Mouse (Mus musculus) frontal cortex, postnatal 25 days (tissue): ENCODE measurements around the gene Tenm2.

Source experiments
- DNase-seq, 2 experiments: peaks; one replicate each; pipeline ENCODE4 v3.0.0; 2022; ENCODE audit warnings: low spot score in 2 of 2

Gene Tenm2

DNA sequence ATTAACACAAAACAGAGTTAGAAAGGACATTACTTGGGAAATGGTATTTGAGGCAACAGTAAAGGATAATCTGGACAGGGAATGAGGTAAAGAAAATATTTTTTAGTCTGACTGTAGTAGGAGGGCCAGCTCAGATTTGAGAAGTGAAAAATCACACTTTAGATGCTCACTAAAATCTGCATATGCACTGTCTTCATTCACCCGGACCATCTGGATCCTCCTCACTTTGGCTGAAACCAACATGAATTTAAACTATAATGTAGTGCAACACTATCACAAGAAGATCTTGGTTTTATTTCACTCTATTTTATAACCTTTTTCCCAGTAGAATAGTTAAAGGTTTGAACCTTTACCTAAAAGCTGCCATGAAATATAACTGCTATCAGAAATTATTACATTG lies 326.7 kb downstream of the Tenm2 start:
- no peak for DNase-seq

DNA sequence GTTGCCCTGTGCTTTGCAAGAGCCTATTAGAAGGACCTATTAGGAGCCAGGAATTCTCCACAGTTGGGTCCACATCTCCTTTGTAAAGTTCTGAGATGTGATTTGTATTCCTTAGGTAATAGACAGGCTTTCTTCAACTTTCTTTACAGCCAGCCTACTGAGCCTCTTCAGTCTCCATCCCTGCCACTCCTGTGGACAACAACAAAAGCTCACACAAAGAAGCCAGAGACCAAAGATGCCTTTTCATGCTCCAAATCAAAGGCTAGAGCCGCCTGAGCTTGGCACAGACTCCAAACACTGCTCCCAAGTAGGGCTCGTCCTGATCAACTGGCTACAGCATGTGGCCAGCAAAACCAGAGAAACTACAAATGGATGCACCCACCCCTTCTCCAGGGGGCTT lies 333.5 kb downstream of the Tenm2 start:
- no peak for DNase-seq

DNA sequence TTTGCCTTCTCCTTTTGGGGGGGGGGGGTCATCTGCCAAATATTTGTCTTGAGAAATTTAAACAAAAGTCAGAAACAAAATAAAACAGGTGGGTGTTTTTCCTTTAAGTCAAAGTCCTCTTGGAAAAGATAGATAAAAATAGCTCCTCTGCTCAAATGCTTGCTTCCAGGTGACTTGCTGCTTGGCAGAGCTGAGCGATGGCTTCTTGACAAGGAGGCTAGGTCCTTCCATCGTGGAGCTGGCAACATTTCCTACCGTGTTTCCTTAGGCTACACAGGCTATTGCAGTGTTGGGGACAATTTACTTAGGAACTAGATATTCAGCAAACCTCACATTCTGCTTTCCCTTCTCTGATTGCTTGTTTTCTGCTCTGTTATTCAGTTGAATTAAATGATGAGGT lies 342.7 kb downstream of the Tenm2 start:
- DNase-seq: no peak

- DNase-seq: no peak
These were observed 344.7 kb downstream of the Tenm2 start for GRCm38 (mm10) chr11:36891106-36891505.

DNA sequence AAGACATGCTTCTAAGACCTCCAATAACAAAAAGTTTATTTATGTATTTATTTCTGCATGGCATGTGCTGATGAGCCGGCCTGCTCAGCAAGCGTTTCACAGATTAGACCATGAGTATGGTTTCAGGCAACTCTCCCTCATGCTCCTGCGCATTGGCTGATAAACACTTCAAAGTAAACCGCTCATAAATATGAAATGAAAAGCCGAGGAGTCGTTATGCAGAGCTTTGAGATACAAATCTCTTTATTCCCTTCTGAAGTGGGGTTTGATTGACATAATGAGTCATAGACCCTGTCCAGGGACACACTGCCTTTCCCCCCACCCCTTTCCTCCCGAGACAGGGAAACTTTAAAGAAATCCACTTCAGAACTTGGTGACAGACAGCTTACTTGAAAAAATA lies 348.3 kb downstream of the Tenm2 start:
- no peak for DNase-seq

DNA sequence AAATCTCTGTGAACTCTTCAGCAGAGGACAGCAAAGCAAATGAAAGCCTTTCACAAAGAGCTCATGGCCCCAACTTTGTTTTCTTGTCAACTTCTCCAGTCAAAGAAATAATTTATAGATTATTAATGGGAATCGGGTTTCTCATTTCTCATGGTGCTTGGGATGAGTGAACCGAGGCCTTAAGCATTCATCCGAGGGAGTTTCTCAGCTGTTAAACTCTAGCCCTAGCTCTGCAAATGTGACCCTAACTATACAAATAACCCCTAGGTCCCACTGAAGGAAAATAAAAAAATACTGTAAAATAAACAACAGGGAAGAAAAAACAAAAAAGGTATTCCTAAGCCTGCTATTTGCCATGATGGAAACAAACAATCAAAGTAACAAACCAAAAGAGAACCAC lies 349.6 kb downstream of the Tenm2 start:
- no peak for DNase-seq

- DNase-seq: no peak
These were observed 362.8 kb downstream of the Tenm2 start for GRCm38 (mm10) chr11:36872961-36873360.

DNA sequence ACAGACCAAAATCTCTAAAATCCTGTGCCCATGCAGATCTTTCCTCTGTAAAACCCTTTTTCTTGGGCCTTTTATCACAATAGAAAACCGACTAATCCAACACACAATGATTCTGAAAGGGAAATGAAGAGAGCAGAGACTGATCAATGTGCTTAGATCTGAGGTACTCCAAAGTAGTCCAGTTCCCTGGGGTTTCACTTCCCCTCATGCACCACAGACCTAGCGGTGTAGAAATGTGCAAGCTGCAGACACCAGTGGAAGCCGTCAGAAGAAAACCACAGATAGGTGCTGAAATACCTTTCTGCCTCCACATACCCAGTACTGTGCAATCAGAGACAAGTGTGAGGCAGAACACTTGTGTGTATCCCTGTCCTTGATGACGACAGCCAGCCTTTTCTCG lies 365.2 kb downstream of the Tenm2 start:
- no peak for DNase-seq

- DNase-seq: no peak
These were observed 384.1 kb downstream of the Tenm2 start for GRCm38 (mm10) chr11:36851690-36852089.

- DNase-seq: no peak
These were observed 388.3 kb downstream of the Tenm2 start for GRCm38 (mm10) chr11:36847451-36847850.

DNA sequence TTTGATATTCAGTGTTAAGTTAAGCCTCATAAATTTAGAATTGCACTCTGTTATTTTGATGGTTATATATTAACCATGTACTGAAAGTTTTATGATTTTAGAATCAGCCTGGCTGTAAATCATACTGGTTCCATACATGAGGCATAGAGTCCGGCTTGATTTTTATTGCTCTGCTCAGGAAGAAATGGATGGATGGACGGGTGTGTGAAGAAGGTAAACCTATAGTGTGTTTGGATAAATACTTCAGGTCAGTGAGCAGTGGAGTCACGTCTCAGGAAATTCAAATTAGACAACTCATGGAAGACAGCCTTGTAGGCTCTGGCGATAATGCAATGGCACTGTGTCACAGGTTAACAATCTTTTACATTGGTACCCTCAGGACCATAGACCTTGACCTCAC lies 402.9 kb downstream of the Tenm2 start:
- no peak for DNase-seq

- no peak for DNase-seq
These were observed 404.3 kb downstream of the Tenm2 start for GRCm38 (mm10) chr11:36831511-36831910.

- DNase-seq: no peak
These were observed 411.1 kb downstream of the Tenm2 start for GRCm38 (mm10) chr11:36824666-36825065.

- DNase-seq: no peak
These were observed 431.1 kb downstream of the Tenm2 start for GRCm38 (mm10) chr11:36804615-36805014.

DNA sequence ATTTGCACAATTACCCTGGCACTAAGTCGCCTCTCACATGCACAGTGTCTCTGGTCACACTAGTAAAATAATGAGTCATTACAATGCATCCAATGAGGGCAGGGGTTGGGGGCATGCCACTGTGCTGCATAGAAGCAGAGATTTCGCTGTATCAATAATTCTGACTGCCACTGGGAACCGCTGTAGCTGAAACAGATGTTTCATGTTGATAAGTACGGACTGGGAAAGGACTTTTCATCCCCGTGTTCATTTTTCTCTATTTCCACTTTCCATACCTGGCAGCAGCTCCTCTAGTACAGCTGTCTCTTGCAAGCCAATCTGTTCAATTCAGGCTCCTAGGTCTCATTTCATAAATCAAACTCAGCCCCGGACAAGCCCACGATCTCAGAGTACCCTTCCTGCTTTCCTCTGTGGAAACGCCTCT lies 433.5 kb downstream of the Tenm2 start:
- no peak for DNase-seq

GRCm38 (mm10) chr11:36801683-36802082 lies 434.1 kb downstream of the Tenm2 start:
- no peak for DNase-seq

DNA sequence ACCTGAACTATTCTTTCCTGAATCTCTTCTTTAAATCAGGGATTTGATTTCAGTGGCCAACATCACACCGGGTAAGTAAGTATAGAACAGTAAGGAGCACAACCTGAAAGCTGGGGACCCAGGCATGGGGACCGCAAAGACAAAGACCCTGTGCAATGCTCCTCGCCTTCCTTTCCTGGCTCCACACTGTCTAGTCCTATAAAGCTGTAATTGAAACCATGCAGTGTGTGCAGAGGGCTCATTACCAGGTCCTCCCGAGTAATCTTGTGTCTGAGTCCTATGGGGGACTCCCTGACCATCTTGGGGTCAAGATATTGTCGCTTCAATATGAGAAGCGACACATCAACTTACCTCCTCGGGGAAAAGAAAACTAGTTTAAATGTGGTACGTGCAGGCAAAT lies 436.4 kb downstream of the Tenm2 start:
- no peak for DNase-seq

DNA sequence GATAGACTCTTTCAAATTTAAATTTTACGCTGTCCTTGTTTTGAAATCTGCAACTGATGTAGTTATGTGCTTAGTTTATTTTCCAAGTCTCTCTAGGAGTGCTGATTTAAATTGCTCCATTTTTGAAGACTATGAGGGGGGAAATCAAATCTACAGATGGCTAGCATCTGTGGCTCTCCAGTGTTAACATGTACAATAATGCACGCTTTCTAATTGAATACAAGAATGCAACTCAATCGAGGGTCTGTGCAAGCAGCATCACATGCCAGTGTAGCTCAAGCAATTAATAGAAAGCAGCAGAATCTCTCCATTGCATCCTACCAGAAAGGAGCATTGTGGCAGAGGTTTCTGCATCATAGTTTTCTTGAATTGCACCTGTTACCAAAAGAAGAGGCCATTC lies 477.8 kb downstream of the Tenm2 start:
- DNase-seq: no peak

DNA sequence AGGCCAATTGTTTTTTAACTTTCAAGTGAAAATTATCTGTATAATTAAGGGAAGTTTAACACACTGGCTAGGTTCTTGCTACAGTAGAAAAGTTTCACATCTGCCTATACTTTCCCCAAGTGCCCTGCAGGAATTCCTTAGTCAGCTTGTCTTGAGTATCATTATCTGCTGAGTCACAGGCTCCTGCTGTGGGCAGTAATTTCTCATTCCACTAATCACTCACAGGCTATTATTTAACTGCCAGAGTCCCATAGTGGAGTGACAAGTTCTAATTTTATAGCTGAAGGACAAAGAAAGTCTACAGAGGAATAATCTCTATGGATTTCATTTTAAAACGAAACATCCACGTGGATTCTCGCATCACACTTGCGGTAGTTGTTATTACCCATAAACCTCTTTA lies 489.5 kb downstream of the Tenm2 start:
- no peak for DNase-seq

- no peak for DNase-seq
These were observed 508.0 kb downstream of the Tenm2 start for GRCm38 (mm10) chr11:36727800-36728199.

- no peak for DNase-seq
These were observed 532.9 kb downstream of the Tenm2 start for GRCm38 (mm10) chr11:36702881-36703280.

- no peak for DNase-seq
These were observed 534.8 kb downstream of the Tenm2 start for GRCm38 (mm10) chr11:36700951-36701350.

GRCm38 (mm10) chr11:36700131-36700530 lies 535.6 kb downstream of the Tenm2 start:
- no peak for DNase-seq

DNA sequence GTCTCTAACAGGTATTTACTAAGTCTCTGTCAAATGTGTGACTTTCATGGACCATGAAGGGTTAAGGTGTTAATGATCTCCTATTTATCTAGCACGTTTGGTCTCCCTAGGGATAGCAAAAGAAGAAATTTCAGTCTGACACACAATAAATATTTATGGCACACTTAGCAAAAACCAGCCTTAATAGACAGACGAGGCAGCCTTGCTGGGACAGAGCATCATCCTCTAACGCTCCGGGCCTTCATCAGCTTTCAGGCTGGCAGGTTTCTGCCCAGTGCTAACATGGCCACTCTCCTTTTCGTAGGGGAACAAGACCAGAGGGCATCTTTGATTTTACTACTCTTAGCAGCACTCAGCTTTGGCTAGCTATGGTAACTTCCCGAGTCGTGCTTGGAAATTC lies 537.5 kb downstream of the Tenm2 start:
- no peak for DNase-seq

GRCm38 (mm10) chr11:36697816-36698215 lies 537.9 kb downstream of the Tenm2 start:
- DNase-seq: no peak
